In the genomic region with DNA sequence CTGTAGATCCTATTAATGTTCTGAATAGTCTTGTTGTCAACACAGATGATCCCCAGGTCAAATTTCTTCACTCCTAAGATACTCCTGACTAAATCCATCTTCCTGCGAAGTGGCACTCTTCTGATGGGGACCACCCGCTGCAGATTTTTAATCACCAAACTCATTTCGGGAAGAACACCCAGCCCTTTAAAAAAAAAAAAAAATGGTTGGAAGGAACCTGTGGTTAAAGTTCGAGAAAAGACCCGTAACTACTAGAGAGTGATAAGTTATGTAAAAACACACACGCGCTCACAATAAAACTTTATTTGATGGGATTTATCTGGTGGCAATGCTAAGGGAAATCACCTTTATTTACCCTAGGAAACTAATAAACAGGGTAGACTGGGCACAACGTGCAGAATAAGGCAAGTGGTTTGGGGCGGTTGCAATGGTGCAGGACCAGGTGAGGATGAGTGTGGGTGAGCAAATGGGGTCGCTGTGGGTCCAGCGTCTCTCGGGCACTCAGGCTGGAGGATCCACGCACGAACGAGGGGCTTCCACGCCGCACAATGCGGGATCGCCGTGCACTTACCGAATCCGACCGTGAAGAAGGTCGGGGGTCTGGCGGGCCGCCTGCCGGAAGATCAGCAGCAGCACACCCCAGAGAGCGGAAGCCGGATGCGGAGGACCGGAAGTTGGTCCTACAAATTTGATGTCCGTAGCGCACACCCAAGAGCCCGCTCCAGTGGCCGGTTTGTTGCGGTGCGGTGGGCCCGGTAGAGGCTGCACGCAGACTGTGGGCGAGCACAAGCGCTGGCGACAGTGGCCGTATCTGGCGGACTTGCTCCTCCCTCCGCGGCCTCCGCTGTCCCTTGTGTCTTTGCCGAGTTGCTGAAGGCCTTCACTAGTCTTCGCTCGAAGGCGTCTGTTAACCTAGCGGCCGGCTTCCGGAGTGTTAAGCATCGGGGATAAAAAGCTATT, we compare ENCODE assay signal across 1 mouse cellular context.
TF ChIP-seq lines count a peak whose summit lies in the region.

A gene (plus strand): TSS at position 725 of the 960 bp plus-strand sequence.
A gene (minus strand): TSS at position 912 of the 960 bp plus-strand sequence.

TF ChIP-seq in MEL, 35 proteins besides CTCF, POLR2A, EP300 and RAD21 (continued from another document):
- no peak for TF ChIP-seq SMC3 (IDR thresholded peaks at IDR 0.05; ENCODE audit: low read depth, low read length)
- TF ChIP-seq CHD2 (IDR thresholded peaks at IDR 0.05; ENCODE audit: low read length) = no peak
- peak; percentile 81 for TF ChIP-seq MYC (IDR thresholded peaks at IDR 0.05; ENCODE audit: low read depth, low read length)
- TF ChIP-seq ZNF384 (IDR thresholded peaks at IDR 0.05; ENCODE audit: low read depth, low read length) = peak; percentile 84
- TF ChIP-seq NELFE (IDR thresholded peaks at IDR 0.05; ENCODE audit: low read depth, low read length) = peak; percentile 92
- TF ChIP-seq SIN3A (IDR thresholded peaks at IDR 0.05; ENCODE audit: low read length) = peak; percentile 76
- no peak for TF ChIP-seq TAL1 (IDR thresholded peaks at IDR 0.05; ENCODE audit: low read length)
- peak; percentile 40; the same call in 1 of the 2 replicates for TF ChIP-seq ETS1 (IDR thresholded peaks at IDR 0.05; ENCODE audit: low read depth, low read length)
- no peak for TF ChIP-seq MAZ (IDR thresholded peaks at IDR 0.05; ENCODE audit: low read depth, low read length)
- no peak for TF ChIP-seq GATA1 (IDR thresholded peaks at IDR 0.05; ENCODE audit: low read depth, low read length)
- peak; percentile 68 for TF ChIP-seq TCF12 (IDR thresholded peaks at IDR 0.05; ENCODE audit: low read depth, low read length)
- no peak for TF ChIP-seq MEF2A (IDR thresholded peaks at IDR 0.05; ENCODE audit: extremely low read depth, insufficient replicate concordance, low read depth, low read length, poor library complexity, severe bottlenecking)
- no peak; the same call in 1 of the 2 replicates for TF ChIP-seq KAT2A (conservative IDR thresholded peaks at IDR 0.05; ENCODE audit: low read depth, low read length)
- no peak for TF ChIP-seq ZC3H11A (IDR thresholded peaks at IDR 0.05; ENCODE audit: low read depth, low read length)
- TF ChIP-seq POLR2AphosphoS5 (IDR thresholded peaks at IDR 0.05; ENCODE audit: borderline replicate concordance, low read depth, low read length) = no peak
